Mouse (Mus musculus): Measurements from ENCODE around the gene Ephb1.

Ephb1 gene

GRCm38 (mm10) chr9:102354561-102354973 is at the start of gene Ephb1:
Gene Ephb1, minus strand, starts transcription at chr9:102354693.
- no peak for DNase-seq (ENCODE audit: low read depth in 1 of 2, low spot score in 2 of 2)

DNA sequence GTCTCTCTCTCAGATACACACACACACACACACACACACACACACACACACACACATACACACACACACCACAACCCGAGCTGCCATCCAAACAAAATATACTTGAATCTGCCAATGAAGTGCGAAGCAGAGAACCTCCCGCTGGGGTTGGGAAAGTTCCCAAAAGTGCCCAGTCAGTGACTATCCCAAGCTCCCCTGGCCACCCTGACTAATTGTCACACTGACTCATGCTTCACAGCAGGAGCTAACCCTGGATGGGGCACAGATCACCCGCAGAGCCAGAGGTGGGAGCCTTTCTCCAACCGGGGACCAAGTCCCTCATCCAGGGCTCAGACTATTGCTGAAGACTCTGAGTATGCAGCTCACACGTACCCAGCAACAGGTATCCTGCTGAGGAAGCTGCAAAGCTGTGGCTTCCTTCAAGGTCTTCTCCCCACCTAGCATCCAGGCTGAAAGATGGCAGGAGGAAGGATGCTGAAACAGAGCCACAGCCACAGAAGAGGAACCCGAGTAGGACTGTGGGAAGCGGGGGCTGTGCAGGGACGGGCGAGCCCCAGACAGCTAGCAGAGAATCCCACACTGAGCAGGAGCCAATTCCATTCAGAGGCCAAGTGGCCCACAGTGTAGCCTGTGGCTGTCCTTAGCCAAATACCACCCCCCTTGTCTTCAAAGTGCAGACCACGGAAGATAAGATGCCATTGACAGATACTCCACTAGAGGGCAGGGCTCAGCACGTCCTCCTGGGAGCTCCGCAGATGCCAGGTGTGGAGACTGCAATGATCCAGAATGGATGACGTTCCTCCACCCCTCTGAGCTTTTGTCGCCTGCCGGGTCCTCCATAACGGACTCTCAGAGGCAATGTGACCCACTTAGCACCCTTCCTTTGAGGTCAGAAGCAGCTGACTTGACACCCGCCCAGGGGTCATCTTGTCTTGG is 48.9 kb upstream of the Ephb1 start:
- DNase-seq (ENCODE audit: low read depth in 1 of 2, low spot score in 2 of 2): no peak

GRCm38 (mm10) chr9:102402671-102403070 is 48.2 kb upstream of the Ephb1 start:
- DNase-seq (ENCODE audit: low read depth in 1 of 2, low spot score in 2 of 2): no peak

GRCm38 (mm10) chr9:102388266-102388665 is 33.8 kb upstream of the Ephb1 start:
- no peak for DNase-seq (ENCODE audit: low read depth in 1 of 2, low spot score in 2 of 2)

DNA sequence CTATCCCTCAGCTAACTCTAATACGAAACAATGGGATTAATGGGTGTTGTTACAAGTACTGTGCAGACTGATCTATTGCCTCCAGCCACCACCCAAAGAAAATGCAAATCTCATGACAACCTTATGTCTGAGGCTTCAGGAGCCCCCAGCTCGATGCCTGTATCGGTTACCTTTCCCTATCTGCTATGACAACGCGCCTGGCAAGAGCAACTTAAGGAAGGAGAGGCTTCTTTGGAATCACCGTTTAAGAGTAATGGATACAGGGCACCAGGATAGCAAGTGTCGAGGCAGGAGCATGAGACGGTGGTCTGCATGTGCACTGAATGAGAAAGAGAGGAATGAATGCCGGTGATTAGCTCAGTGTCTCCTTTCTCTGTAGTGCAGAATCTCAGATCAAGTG is 32.3 kb upstream of the Ephb1 start:
- DNase-seq (ENCODE audit: low read depth in 1 of 2, low spot score in 2 of 2): no peak

DNA sequence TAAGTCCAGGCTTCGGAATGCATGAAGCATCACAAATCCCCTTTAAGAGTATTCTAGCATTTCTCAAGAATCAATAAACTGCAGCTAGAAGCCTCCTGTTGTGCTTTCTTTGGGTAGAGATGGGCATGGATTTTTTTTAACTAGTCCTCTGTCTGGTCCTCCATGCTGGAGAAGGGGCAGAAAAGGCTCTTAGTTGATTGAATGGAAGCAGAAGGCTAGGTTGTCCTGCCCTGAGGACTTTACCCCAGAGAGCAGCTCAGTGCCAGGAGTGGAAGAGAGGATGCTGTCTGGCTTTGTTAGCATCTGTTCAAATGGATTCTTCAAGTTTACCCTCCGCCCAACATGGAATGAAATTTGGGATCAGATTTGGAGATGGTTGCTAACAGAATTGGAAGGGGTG is 25.7 kb upstream of the Ephb1 start:
- no peak for DNase-seq (ENCODE audit: low read depth in 1 of 2, low spot score in 2 of 2)

DNA sequence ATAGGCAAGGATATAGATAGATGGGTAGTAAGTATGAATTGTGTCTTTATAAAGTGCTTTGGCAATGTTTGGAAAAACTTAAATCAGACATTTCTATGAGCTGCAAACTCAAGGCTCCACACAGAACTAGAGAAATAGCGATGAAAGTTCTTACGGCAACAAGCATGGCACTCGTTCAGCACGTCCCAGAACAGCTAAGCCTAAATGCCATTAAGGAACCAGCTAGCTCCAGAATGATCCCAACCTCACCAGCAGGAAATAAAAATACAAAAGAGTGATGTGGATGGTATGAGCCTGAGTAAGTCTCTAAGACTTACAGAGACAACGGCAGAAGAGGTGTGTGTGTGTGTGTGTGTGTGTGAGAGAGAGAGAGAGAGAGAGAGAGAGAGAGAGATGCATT is 20.2 kb upstream of the Ephb1 start:
- DNase-seq (ENCODE audit: low read depth in 1 of 2, low spot score in 2 of 2): no peak

- DNase-seq (ENCODE audit: low read depth in 1 of 2, low spot score in 2 of 2): no peak
Observed at GRCm38 (mm10) chr9:102373886-102374285, 19.4 kb upstream of the Ephb1 start.

DNA sequence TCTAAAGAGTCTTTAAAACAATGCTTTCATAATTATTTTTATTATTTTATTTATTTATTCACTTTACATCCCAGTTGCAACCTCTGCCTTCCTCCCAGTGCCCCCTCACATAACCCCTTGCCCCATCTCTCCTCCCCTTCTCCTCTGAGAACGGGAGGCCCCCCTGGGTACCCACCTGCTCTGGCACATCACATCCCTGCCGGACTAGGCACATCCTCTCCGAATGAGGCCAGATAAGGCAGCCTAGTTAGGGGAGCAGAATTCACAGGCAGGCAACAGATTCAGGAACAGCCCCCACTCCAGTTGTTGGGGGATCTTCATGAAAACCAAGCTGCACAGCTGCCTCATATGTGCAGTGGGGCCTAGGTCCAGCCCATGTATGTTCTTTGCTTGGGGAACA is 17.4 kb upstream of the Ephb1 start:
- DNase-seq (ENCODE audit: low read depth in 1 of 2, low spot score in 2 of 2): no peak

DNA sequence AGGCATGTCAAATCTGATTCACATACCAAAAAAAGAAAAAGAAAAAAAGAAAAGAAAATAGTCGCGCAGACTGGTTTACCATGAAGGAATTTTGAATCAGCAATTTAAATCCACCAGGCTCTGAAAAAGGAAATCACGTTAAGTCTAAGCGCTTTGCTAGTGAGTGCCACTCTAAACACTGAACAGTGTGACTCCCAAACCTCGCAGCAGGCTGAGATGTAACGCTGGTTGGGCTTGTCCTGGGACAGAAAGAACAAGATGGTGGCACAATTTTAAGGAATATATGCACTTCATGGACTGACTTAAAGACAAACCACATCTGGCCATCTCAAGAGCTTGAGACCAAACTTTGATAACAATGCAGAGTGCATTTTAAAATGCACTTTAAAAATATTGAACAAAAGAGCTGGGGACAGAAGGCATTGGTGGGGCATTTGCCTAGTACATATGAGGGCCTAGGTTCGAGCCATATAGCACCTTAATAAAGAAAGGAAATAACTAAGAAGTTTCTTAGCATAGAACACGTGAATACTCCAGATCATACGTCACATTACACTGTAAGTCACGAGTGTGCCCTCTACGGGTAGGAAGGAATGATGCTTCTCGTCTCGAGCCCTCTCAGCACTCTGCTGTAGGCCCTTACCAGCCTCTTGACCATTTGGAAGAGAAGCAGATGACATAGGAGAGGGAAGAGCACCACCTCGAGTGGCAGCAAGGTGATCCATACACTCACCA is 16.7 kb upstream of the Ephb1 start:
- DNase-seq (ENCODE audit: low read depth in 1 of 2, low spot score in 2 of 2): no peak

DNA sequence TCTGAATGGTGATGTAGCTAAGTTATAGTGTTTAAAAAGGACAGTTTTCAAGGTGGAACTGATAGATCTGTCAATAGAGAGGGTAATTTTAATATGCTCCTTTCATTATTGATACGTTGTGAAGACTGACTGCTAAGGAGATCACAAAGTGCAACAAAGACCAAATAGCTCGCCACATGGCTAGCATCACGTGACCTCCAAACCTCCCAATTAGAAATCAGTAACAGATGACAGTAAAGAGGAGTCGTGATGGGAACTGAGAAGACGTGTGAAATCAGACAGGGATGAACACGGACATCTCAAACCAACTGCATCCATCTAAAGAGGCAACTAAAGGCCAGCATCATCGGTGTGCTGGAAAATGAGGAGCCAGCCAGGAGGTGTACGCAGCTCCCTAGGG is 15.6 kb upstream of the Ephb1 start:
- DNase-seq (ENCODE audit: low read depth in 1 of 2, low spot score in 2 of 2): no peak

DNA sequence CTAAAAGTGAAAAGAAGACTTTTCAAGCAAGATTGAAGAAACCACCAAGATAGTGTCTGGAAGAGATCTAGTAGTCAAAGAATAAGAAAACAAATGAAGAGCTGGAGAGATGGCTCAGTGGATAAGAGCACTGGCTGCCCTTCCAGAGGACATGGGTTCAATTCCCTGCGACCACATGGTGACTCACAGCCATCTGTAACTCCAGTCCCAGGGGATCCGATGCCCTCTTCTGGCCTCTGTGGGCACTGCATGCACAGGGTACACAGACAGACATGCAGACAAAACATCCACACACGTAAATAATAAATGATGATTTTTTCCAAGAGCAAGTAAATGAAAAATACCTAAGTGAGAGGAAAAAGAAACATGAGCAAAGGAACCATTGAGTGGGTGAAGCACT is 14.6 kb upstream of the Ephb1 start:
- no peak for DNase-seq (ENCODE audit: low read depth in 1 of 2, low spot score in 2 of 2)

- DNase-seq (ENCODE audit: low read depth in 1 of 2, low spot score in 2 of 2): no peak
Observed at GRCm38 (mm10) chr9:102367796-102368195, 13.3 kb upstream of the Ephb1 start.

DNA sequence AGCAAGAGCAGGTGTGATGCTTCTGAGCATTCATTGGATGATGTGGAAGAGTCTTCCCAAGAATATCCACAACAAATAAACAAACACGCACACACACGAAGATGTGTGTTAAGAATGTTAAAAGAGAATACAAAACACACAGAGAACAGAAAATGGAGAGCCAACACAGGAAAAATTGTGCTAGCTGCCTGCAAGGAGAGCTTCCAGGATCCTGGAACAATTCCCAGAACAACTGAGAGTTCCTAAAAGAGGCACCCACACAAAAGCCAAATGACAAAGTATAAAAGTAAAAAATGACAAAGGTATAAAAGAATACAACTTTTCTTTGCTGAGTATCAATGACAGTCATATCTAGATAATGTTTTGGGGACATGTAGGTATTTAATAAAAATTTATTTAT is 11.0 kb upstream of the Ephb1 start:
- DNase-seq (ENCODE audit: low read depth in 1 of 2, low spot score in 2 of 2): no peak

- DNase-seq (ENCODE audit: low read depth in 1 of 2, low spot score in 2 of 2): no peak
Observed at GRCm38 (mm10) chr9:102359311-102359710, 4.8 kb upstream of the Ephb1 start.

DNA sequence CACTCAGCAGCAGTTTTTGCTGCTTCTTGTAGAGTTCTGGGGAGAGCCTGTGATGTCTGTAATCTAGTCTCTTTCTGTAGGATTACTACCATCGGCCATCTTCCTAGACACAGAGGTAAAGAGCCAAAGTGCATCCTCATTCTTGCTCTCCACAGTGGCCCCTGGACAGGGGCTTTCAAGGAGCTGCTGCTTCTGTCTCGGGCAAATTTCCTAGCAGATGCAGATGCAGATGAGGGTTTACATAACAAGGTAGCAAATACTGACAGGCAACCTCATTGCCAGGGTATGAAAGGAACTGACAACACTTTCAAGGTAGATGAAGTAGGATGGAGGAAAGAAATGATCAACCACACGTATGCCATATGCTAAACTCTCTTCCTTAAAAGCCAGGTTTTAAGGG is 4.2 kb upstream of the Ephb1 start:
- DNase-seq (ENCODE audit: low read depth in 1 of 2, low spot score in 2 of 2): no peak

- no peak for DNase-seq (ENCODE audit: low read depth in 1 of 2, low spot score in 2 of 2)
Observed at GRCm38 (mm10) chr9:102358011-102358410, 3.5 kb upstream of the Ephb1 start.

DNA sequence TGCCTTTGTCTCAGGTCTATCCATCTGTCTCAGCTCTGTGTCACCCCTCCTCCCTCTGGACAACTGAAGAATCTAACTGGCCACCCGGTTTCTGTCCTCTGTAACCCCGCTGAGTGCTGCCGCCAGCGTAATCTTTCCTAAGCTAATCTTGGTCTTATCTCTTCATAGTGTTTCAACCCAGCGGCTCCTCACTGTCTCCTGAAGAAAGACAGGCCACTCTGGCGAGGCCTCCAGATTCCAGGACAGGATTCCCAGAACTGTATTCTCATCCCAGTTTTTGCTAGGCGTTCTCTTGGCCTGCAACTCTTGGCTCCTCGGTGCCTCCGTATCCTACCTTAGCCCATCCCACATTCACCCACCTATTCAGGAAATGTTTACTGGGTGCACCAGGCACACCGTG is 2.0 kb upstream of the Ephb1 start:
- no peak for DNase-seq (ENCODE audit: low read depth in 1 of 2, low spot score in 2 of 2)

- no peak for DNase-seq (ENCODE audit: low read depth in 1 of 2, low spot score in 2 of 2)
Observed at GRCm38 (mm10) chr9:102355726-102356125, 1.2 kb upstream of the Ephb1 start.

DNA sequence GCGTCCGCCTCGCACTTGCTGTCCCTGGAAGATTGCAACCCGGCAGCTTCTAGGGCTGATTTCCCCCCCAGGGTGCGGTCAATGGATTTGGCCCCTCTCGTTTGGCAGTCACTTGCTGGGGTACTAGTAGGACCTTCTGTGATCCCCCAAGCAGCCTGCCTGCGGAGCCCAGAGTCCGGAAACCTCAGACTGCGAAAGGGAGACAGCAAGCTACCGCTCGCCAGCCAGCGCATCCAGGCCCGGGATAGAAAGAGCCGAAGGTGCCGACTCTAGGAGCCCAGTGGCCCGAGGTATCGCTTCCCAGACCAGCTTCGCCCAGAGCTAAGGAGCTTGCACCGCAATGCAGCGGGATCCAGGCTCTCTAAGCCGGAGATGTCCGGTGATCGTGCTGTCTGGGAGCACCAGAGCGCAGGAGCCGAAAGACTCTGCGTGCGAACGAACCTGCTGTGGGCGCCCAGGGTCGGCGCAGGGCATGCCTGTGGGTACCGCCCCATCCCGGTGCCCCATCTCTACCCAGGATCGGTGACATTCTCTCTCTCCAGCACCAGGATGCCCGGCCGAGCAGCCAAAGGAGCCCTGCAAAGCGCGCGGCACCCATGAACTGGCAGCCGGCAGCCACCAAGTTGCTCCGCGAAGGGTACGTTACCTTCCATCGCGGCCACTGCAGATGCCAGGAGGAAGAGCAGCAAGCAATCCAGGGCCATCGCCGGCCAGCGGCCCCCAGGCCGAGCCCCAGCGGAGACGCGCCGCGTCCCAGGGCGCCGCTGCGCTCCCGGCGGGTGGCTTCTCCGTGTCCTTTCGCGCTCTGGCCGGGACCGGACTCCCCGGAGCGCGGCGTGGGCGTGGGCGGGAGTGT is 629 bp downstream of the Ephb1 start:
- DNase-seq (ENCODE audit: low read depth in 1 of 2, low spot score in 2 of 2): no peak

DNA sequence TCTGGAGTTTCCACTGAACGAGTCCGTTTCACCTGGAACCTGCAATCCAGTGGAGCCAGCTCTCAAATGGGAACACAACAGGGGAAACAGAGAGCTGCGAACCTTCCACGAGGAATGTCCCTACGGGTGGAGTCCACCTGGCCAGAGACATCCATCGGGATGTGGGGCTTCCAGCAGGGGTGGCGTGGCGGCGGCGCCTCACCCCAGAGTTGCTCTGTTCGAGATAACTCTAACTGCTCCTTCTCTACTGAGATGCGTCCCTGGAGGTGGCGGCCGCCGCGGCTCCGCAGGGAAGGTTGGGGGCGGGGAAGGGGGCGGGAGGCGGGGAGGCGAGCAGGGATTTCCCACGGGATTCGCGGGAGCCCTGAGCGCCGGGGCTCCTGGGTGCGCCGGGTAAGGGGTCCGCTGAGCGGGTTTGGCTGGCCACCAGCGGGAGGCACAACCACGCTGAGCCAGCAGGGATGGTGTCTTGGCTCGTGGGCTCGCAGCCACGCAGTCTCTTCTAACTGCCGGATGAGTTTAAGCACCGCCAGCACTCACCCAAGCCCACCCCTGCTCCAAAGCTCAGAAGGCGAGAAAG is 1.3 kb downstream of the Ephb1 start:
- DNase-seq (ENCODE audit: low read depth in 1 of 2, low spot score in 2 of 2): no peak
